Mouse (Mus musculus) cerebellum, postnatal 14 days (tissue): ENCODE measurements around the gene Klhl21.
"Not testable (repeated sequence)": the region's sequence is repeated elsewhere in the genome, so short reads cannot be mapped to it uniquely, and the experiment has no call there.

Experiments used
- DNase-seq, 2 experiments: peaks; one replicate each; pipeline ENCODE4 v3.0.0; 2021; ENCODE audit warnings: mixed read lengths in 2 of 2

Gene Klhl21

GRCm38 (mm10) chr4:152024525-152024924, 15.9 kb downstream of the Klhl21 start:
- no peak for DNase-seq

GRCm38 (mm10) chr4:152026751-152027508, 18.3 kb downstream of the Klhl21 start:
- peak in 1 of 2 experiments; percentile 56 for DNase-seq

GRCm38 (mm10) chr4:152027524-152027923, 18.9 kb downstream of the Klhl21 start, which contains the start of gene Zbtb48:
Gene Zbtb48, minus strand, starts transcription at chr4:152027671.
- DNase-seq: peak; percentile 96

GRCm38 (mm10) chr4:152028456-152028855, 19.9 kb downstream of the Klhl21 start:
- DNase-seq: no peak

GRCm38 (mm10) chr4:152029087-152029486, 20.5 kb downstream of the Klhl21 start:
- no peak for DNase-seq

- DNase-seq: no peak
Observed at GRCm38 (mm10) chr4:152029997-152030396, 21.4 kb downstream of the Klhl21 start.

GRCm38 (mm10) chr4:152032922-152033321, 24.3 kb downstream of the Klhl21 start:
- DNase-seq: no peak

- DNase-seq: not testable (repeated sequence)
Observed at GRCm38 (mm10) chr4:152036464-152036863, 27.9 kb downstream of the Klhl21 start.

GRCm38 (mm10) chr4:152038225-152038984, 29.8 kb downstream of the Klhl21 start, which contains the start of gene Tas1r1:
Gene Tas1r1, minus strand, starts transcription at chr4:152038568.
- peak in 1 of 2 experiments; percentile 41 for DNase-seq

GRCm38 (mm10) chr4:152038985-152039830, 30.6 kb downstream of the Klhl21 start, which contains the start of gene Nol9:
Gene Nol9, plus strand, starts transcription at chr4:152039321.
- peak; percentile 97 to 98 for DNase-seq

GRCm38 (mm10) chr4:152039831-152040310, 31.3 kb downstream of the Klhl21 start:
- DNase-seq: no peak

GRCm38 (mm10) chr4:152041924-152042641, 33.5 kb downstream of the Klhl21 start:
- DNase-seq: no peak

- no peak for DNase-seq
Observed at GRCm38 (mm10) chr4:152043171-152043570, 34.6 kb downstream of the Klhl21 start.

GRCm38 (mm10) chr4:152044609-152045008, 36.0 kb downstream of the Klhl21 start:
- DNase-seq: no peak

- no peak for DNase-seq
Observed at GRCm38 (mm10) chr4:152062390-152063110, 53.9 kb downstream of the Klhl21 start.

GRCm38 (mm10) chr4:152067280-152067679, 58.7 kb downstream of the Klhl21 start:
- no peak for DNase-seq
